15 mouse cellular contexts compared by ENCODE assay signal in the genomic region with DNA sequence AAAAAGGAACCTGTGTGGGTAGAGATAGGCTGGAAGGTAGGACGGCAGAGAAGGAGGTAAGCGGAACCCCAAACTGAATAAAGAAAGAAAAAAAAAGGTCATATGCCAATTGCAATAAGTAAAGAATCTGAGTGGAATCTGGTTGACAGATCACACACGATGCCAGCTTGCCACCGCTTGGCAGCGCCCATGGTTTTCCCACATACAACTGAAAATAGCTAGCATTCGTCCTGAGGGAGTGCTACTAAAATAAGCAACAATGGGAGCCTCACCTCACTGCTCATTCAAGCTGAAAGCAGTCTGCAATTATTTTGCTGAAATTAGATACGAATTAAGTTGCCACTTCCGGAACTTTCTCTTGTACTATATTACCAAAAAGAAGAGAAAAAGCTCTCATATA.
A peak's percentile ranks its signal among the peaks of the same experiment; 100 is the strongest.
DNase-seq lines count a peak whose midpoint lies in the region; ATAC-seq lines count a peak whose summit lies in the region.
"Had no signal": no experiment of that assay in that cellular context is flagged by ENCODE, and none has a peak within 500 bp of the region (broad histone marks: within the 10 kb centered on the region; RNA-seq: fewer than 3 reads in every experiment).

No protein-coding gene starts in this region.

- intact Hi-C loops in left cerebral cortex, postnatal 4 days (cut with DNase I), result loop anchor here (10.0 kb wide), 1 partner anchor 484 kb away; no protein-coding TSS in a partner anchor

- DNase-seq in frontal cortex, postnatal 14 days (ENCODE audit: low spot score in 2 of 2), result no peak
- DNase-seq in left cerebral cortex, adult 18-20 months (ENCODE audit: low spot score in 2 of 2), result peak; percentile 19 to 53
- DNase-seq in left cerebral cortex, postnatal 4 days, result no peak
- DNase-seq in layer of hippocampus, adult 18-20 months (ENCODE audit: low spot score in 2 of 2), result peak; percentile 39 to 80
- peak; percentile 36 to 37 for DNase-seq in layer of hippocampus, postnatal 36 days
- DNase-seq: gastrocnemius, postnatal 14 days; kidney, postnatal 14 days; liver, embryonic 13.5 days; lung, embryonic 14.5 days; lung, postnatal 36 days; thymus, postnatal 14 days had no signal

- peak; percentile 82 for ATAC-seq in frontal cortex, adult (ENCODE audit: low TSS enrichment)
- no peak for ATAC-seq in megakaryocyte, adult 5-6 weeks (ENCODE audit: poor library complexity, severe bottlenecking)
- ATAC-seq: forebrain, embryonic 14.5 days; midbrain, embryonic 16.5 days had no signal

Comparison
In these comparisons a context has a peak if more than half of its experiments do, and no peak if none do; other contexts are left out.
1. DNase-seq: peak in left cerebral cortex, adult 18-20 months (2 of 2), layer of hippocampus, adult 18-20 months (2 of 2) and layer of hippocampus, postnatal 36 days (2 of 2); none in frontal cortex, postnatal 14 days (0 of 2) and left cerebral cortex, postnatal 4 days (single experiment).